Mouse (Mus musculus): ENCODE measurements around the gene Adam19. TPM values are rescaled to one million over a fixed set of nuclear protein-coding genes. Genes with fewer than 3 reads are reported as not detected.
"Not testable (repeated sequence)": the region's sequence is repeated elsewhere in the genome, so short reads cannot be mapped to it uniquely, and the experiment has no call there.

Adam19 gene
- total RNA-seq, 2 experiments from 2014 or later: 36.2 to 78.2 TPM

GRCm38 (mm10) chr11:46172128-46172527 lies 116.3 kb downstream of the Adam19 start:
- intact Hi-C loops (cut with DNase I): no loop called here

GRCm38 (mm10) chr11:46176155-46176554 lies 120.4 kb downstream of the Adam19 start:
- DNase-seq (ENCODE audit: low spot score): no peak

More at GRCm38 (mm10) chr11:46172128-46172527, 116.3 kb downstream of the Adam19 start:
- DNase-seq (ENCODE audit: low spot score): no peak

GRCm38 (mm10) chr11:46177246-46178043 lies 121.7 kb downstream of the Adam19 start:
- intact Hi-C loops (cut with DNase I): no loop called here
- no peak for DNase-seq (ENCODE audit: low spot score)

More at GRCm38 (mm10) chr11:46176155-46176554, 120.4 kb downstream of the Adam19 start:
- intact Hi-C loops (cut with DNase I): no loop called here

GRCm38 (mm10) chr11:46182031-46182430 lies 126.2 kb downstream of the Adam19 start:
- intact Hi-C loops (cut with DNase I); DNase-seq (ENCODE audit: low spot score): not testable (repeated sequence)

GRCm38 (mm10) chr11:46184946-46185345 lies 129.2 kb downstream of the Adam19 start:
- DNase-seq (ENCODE audit: low spot score): no peak
- intact Hi-C loops (cut with DNase I): no loop called here

GRCm38 (mm10) chr11:46185486-46185885 lies 129.7 kb downstream of the Adam19 start:
- DNase-seq (ENCODE audit: low spot score): no peak
- intact Hi-C loops (cut with DNase I): no loop called here

- no peak for DNase-seq (ENCODE audit: low spot score)
- intact Hi-C loops (cut with DNase I): no loop called here
Measured at GRCm38 (mm10) chr11:46188283-46188682, 132.5 kb downstream of the Adam19 start.

GRCm38 (mm10) chr11:46194175-46194574 lies 138.4 kb downstream of the Adam19 start:
- intact Hi-C loops (cut with DNase I): no loop called here
- DNase-seq (ENCODE audit: low spot score): no peak

Small RNA genes lying within 50 kb of the gene (microRNA-seq; reads per million reads assigned to microRNA genes)
- not detected for gene Mir7239
- not detected for gene Mir8100

Other genes starting within 250 kb of the Adam19 start
- 10 to 100 TPM; 36.0 to 36.4 TPM for gene Clint1, start 203.9 kb upstream of the Adam19 start, total RNA-seq (2021)
- gene Lsm11, start 111.1 kb upstream of the Adam19 start, total RNA-seq (2021): 1 to 10 TPM; 3.6 to 4.3 TPM
- gene Thg1l, start 100.5 kb upstream of the Adam19 start, total RNA-seq (2021): 1 to 10 TPM; 4.4 to 7.2 TPM
- gene Sox30, start 75.7 kb upstream of the Adam19 start, total RNA-seq (2021): under 1 TPM; 0.18 to 0.25 TPM
- gene Gm12166, start 3.7 kb upstream of the Adam19 start, total RNA-seq (2021): 1 to 10 TPM; 1.6 to 1.9 TPM
- gene Nipal4, start 110.5 kb downstream of the Adam19 start, total RNA-seq (2021): under 1 TPM in 1 of 2 experiments, not detected in 1; 0.08 TPM
- not detected for gene Fndc9, start 179.5 kb downstream of the Adam19 start, total RNA-seq (2021)

Measured in heart, postnatal 25 days (tissue).